26 mouse cellular contexts compared by ENCODE assay signal in the genomic region with DNA sequence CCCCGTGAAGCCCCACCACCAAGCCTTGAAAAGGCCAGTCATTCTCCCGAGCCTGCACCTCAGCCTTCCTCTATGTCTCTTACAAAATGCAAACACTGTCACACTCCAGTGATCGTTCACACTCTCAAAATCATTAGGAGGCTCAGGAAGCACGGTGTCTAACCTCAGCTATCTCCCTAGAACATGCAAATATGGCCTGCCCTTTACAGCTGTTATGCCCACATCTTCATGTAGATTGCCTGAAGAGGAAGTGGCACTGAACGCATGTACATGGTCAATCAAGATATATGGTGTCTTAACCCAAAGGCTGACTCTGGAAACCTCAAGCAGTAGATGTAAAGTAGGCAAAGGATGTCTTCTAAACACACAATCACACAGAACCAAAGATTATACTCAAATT.
A peak's percentile ranks its signal among the peaks of the same experiment; 100 is the strongest.
DNase-seq lines count a peak whose midpoint lies in the region; ATAC-seq and TF ChIP-seq lines count a peak whose summit lies in the region.
"Had no signal": no experiment of that assay in that cellular context is flagged by ENCODE, and none has a peak within 500 bp of the region (broad histone marks: within the 10 kb centered on the region; RNA-seq: fewer than 3 reads in every experiment).

No protein-coding gene starts in this region.

- peak overlapping the region; percentile 16; the same call in 1 of the 2 replicates for H3K4me2 ChIP-seq in CH12.LX (ENCODE audit: insufficient read depth, low read depth, poor library complexity, severe bottlenecking)
- H3K4me2 ChIP-seq in hindbrain, embryonic 13.5 days: no peak overlapping the region
- H3K4me2 ChIP-seq: embryonic facial prominence, embryonic 12.5 days; embryonic facial prominence, embryonic 15.5 days; heart, embryonic 13.5 days; hindbrain, embryonic 15.5 days had no signal

- H3K4me1 ChIP-seq in CH12.LX (ENCODE audit: control insufficient read depth in 1 of 2, insufficient read depth in 2 of 2): peaks cover 9 to 56% of the 10 kb centered on the region in 2 experiments
- no peaks in the 10 kb centered on the region for H3K4me1 ChIP-seq in hindbrain, embryonic 13.5 days (replicated peaks)
- H3K4me1 ChIP-seq: embryonic facial prominence, embryonic 12.5 days; embryonic facial prominence, embryonic 15.5 days; heart, embryonic 13.5 days; hindbrain, embryonic 15.5 days had no signal

- no peak for TF ChIP-seq POLR2A in CH12.LX (IDR thresholded peaks at IDR 0.05; ENCODE audit: low read depth, low read length)

- ATAC-seq in megakaryocyte progenitor cell, adult 5-6 weeks (replicated peaks; ENCODE audit: poor library complexity): peak; percentile 46
- no peak for ATAC-seq in hindbrain, embryonic 13.5 days (ENCODE audit: low FRiP score)
- ATAC-seq: activated CD4-positive, CD25-positive, alpha-beta regulatory T cell, adult 4 months; forebrain, embryonic 14.5 days; forebrain, postnatal 0 days; intestine, postnatal 0 days had no signal

- no peak overlapping the region for H3K27ac ChIP-seq in CH12.LX (ENCODE audit: insufficient read depth, low read depth)
- no peak overlapping the region for H3K27ac ChIP-seq in hindbrain, embryonic 13.5 days
- H3K27ac ChIP-seq: embryonic facial prominence, embryonic 12.5 days; embryonic facial prominence, embryonic 15.5 days; heart, embryonic 13.5 days; hindbrain, embryonic 15.5 days had no signal

- no peaks in the 10 kb centered on the region for H3K27me3 ChIP-seq in CH12.LX (replicated peaks)
- no peaks in the 10 kb centered on the region for H3K27me3 ChIP-seq in hindbrain, embryonic 13.5 days
- H3K27me3 ChIP-seq: embryonic facial prominence, embryonic 12.5 days; embryonic facial prominence, embryonic 15.5 days; heart, embryonic 13.5 days; hindbrain, embryonic 15.5 days had no signal

- no peak for TF ChIP-seq CTCF in CH12.LX (conservative IDR thresholded peaks at IDR 0.05 in 1 of 2, IDR thresholded peaks at IDR 0.05 in 1 of 2; ENCODE audit: low read depth in 2 of 2, low read length in 2 of 2)

- 83% methylated on average over 5 of the region's 5 CpGs for WGBS in hindbrain, embryonic 13.5 days

- in situ Hi-C loops in CH12.LX (cut with MboI; ENCODE audit: low pct_ligation_motif_present, low pct_unique_long_range_greater_than_20kb, low sequenced_read_pairs): loop anchor here (25.0 kb wide), 1 partner anchor 184 kb away; no protein-coding TSS in a partner anchor

- H3K36me3 ChIP-seq in CH12.LX (replicated peaks in 1 of 2; ENCODE audit: control insufficient read depth in 1 of 2, insufficient read depth in 1 of 2, low read length in 1 of 2): no peaks in the 10 kb centered on the region
- no peaks in the 10 kb centered on the region for H3K36me3 ChIP-seq in hindbrain, embryonic 13.5 days
- H3K36me3 ChIP-seq: embryonic facial prominence, embryonic 12.5 days; embryonic facial prominence, embryonic 15.5 days; G1E; hindbrain, embryonic 15.5 days had no signal

- peak; percentile 77 for TF ChIP-seq EP300 in CH12.LX (IDR thresholded peaks at IDR 0.05; ENCODE audit: low read length)

- DNase-seq in spleen, adult 18-20 months: peak; percentile 14 to 16
- no peak for DNase-seq in spleen, postnatal 14 days (ENCODE audit: low spot score in 2 of 2)
- DNase-seq in 416B (ENCODE audit: low read depth) (peak; percentile 24), CH12.LX (ENCODE audit: extremely low read depth) (peak; percentile 79)
- no peak for DNase-seq in cerebellum, postnatal 10 days
- no peak for DNase-seq in frontal cortex, postnatal 25 days (ENCODE audit: low spot score in 2 of 2)
- DNase-seq: adrenal gland, postnatal 10 days; adrenal gland, postnatal 36 days; cerebellum, adult 11 months; cerebellum, adult 2 months; cerebellum, postnatal 14 days; forebrain, postnatal 0 days; gastrocnemius, postnatal 25 days; heart, adult 18-20 months; heart, postnatal 14 days; heart, postnatal 4 days had no signal

- peak overlapping the region in 1 of 3 experiments; percentile 32 for H3K4me3 ChIP-seq in CH12.LX (replicated peaks in 1 of 3; ENCODE audit: low read depth in 2 of 3, low read length in 2 of 3, poor library complexity in 1 of 3)
- no peak overlapping the region for H3K4me3 ChIP-seq in hindbrain, embryonic 13.5 days
- H3K4me3 ChIP-seq: embryonic facial prominence, embryonic 12.5 days; embryonic facial prominence, embryonic 15.5 days; heart, embryonic 13.5 days; hindbrain, embryonic 15.5 days had no signal

- no peak for TF ChIP-seq RAD21 in CH12.LX (IDR thresholded peaks at IDR 0.05; ENCODE audit: low read depth, low read length)

- no peaks in the 10 kb centered on the region for H3K79me2 ChIP-seq in CH12.LX (replicated peaks; ENCODE audit: control insufficient read depth, extremely low read depth, insufficient read depth, poor library complexity, severe bottlenecking)

- dilution Hi-C loops in CH12.LX (cut with MboI; ENCODE audit: extremely low pct_ligation_motif_present, extremely low pct_unique_long_range_greater_than_20kb, low sequenced_read_pairs): no loop called here

- H3K9me3 ChIP-seq in CH12.LX (replicated peaks; ENCODE audit: low read length): no peaks in the 10 kb centered on the region
- H3K9me3 ChIP-seq in hindbrain, embryonic 13.5 days: no peaks in the 10 kb centered on the region
- H3K9me3 ChIP-seq: embryonic facial prominence, embryonic 12.5 days; embryonic facial prominence, embryonic 15.5 days; G1E; heart, embryonic 13.5 days; hindbrain, embryonic 15.5 days had no signal

- H3K9ac ChIP-seq in CH12.LX (ENCODE audit: insufficient read depth, low read depth): no peak overlapping the region
- H3K9ac ChIP-seq in hindbrain, embryonic 13.5 days: no peak overlapping the region
- H3K9ac ChIP-seq: embryonic facial prominence, embryonic 12.5 days; embryonic facial prominence, embryonic 15.5 days; forebrain, postnatal 0 days; heart, embryonic 13.5 days; hindbrain, embryonic 15.5 days had no signal

TF ChIP-seq in CH12.LX, 34 proteins besides CTCF, POLR2A, EP300 and RAD21:
- TF ChIP-seq ZNF384 (IDR thresholded peaks at IDR 0.05; ENCODE audit: low read depth, low read length): no peak
- no peak for TF ChIP-seq E2F4 (IDR thresholded peaks at IDR 0.05; ENCODE audit: insufficient replicate concordance, low read depth, low read length)
- peak; percentile 46 for TF ChIP-seq BHLHE40 (IDR thresholded peaks at IDR 0.05; ENCODE audit: low read depth, low read length)
- no peak; the same call in 1 of the 2 replicates for TF ChIP-seq CHD2 (IDR thresholded peaks at IDR 0.05; ENCODE audit: low read length)
- no peak for TF ChIP-seq MYC (IDR thresholded peaks at IDR 0.05; ENCODE audit: low read depth, low read length)
- no peak for TF ChIP-seq USF2 (conservative IDR thresholded peaks at IDR 0.05; ENCODE audit: low read depth, low read length)
- no peak for TF ChIP-seq MAZ (IDR thresholded peaks at IDR 0.05; ENCODE audit: low read depth, low read length)
- TF ChIP-seq IRF4 (IDR thresholded peaks at IDR 0.05; ENCODE audit: low read depth, low read length): peak; percentile 38
- TF ChIP-seq JUND (conservative IDR thresholded peaks at IDR 0.05; ENCODE audit: low read depth, low read length): 0 out of 2 replicates have a peak, but pooled peaks have one; percentile 15
- TF ChIP-seq UBTF (IDR thresholded peaks at IDR 0.05; ENCODE audit: low read depth, low read length): no peak
- no peak for TF ChIP-seq NRF1 (IDR thresholded peaks at IDR 0.05; ENCODE audit: low read depth, low read length)
- no peak for TF ChIP-seq PAX5 (IDR thresholded peaks at IDR 0.05; ENCODE audit: low read length)
- TF ChIP-seq SMC3 (IDR thresholded peaks at IDR 0.05; ENCODE audit: low read depth, low read length): no peak
- TF ChIP-seq MXI1 (IDR thresholded peaks at IDR 0.05; ENCODE audit: low read depth, low read length): no peak
- no peak for TF ChIP-seq RCOR1 (conservative IDR thresholded peaks at IDR 0.05; ENCODE audit: low read depth, low read length)
- no peak for TF ChIP-seq HCFC1 (IDR thresholded peaks at IDR 0.05; ENCODE audit: low read depth, low read length)
- no peak for TF ChIP-seq CHD1 (IDR thresholded peaks at IDR 0.05; ENCODE audit: low read depth, low read length)
- TF ChIP-seq TBP (conservative IDR thresholded peaks at IDR 0.05; ENCODE audit: low read depth, low read length): 0 out of 2 replicates have a peak, but pooled peaks have one; percentile 47
- peak; percentile 90 for TF ChIP-seq ETS1 (conservative IDR thresholded peaks at IDR 0.05; ENCODE audit: low read depth, low read length)
- TF ChIP-seq ELF1 (IDR thresholded peaks at IDR 0.05; ENCODE audit: low read depth, low read length): peak; percentile 63; the same call in 1 of the 2 replicates
- TF ChIP-seq TCF12 (IDR thresholded peaks at IDR 0.05; ENCODE audit: low read depth, low read length): peak; percentile 65
- TF ChIP-seq JUN (IDR thresholded peaks at IDR 0.05; ENCODE audit: insufficient read depth, low read depth, low read length): no peak
- no peak for TF ChIP-seq MEF2A (IDR thresholded peaks at IDR 0.05; ENCODE audit: borderline replicate concordance, low read depth, low read length)
- no peak for TF ChIP-seq NELFE (IDR thresholded peaks at IDR 0.05; ENCODE audit: low read depth, low read length)
- TF ChIP-seq POLR2AphosphoS2 (IDR thresholded peaks at IDR 0.05; ENCODE audit: low read depth, low read length): no peak
- no peak for TF ChIP-seq GABPA (IDR thresholded peaks at IDR 0.05; ENCODE audit: insufficient replicate concordance, low read depth, low read length)
- no peak for TF ChIP-seq USF1 (IDR thresholded peaks at IDR 0.05; ENCODE audit: low read depth, low read length)
- TF ChIP-seq MAFK (IDR thresholded peaks at IDR 0.05; ENCODE audit: insufficient replicate concordance, low read length): 0 out of 2 replicates have a peak, but pooled peaks have one; percentile 41
- no peak for TF ChIP-seq KAT2A (IDR thresholded peaks at IDR 0.05; ENCODE audit: insufficient replicate concordance, low read length)
- no peak for TF ChIP-seq ZC3H11A (IDR thresholded peaks at IDR 0.05; ENCODE audit: low read depth, low read length)
- no peak for TF ChIP-seq ZKSCAN1 (IDR thresholded peaks at IDR 0.05; ENCODE audit: borderline replicate concordance, low read depth, low read length)
- peak; percentile 34; the same call in 1 of the 2 replicates for TF ChIP-seq MAX (IDR thresholded peaks at IDR 0.05; ENCODE audit: low read length)
- no peak for TF ChIP-seq ZMIZ1 (IDR thresholded peaks at IDR 0.05; ENCODE audit: low read depth, low read length)
- TF ChIP-seq SIN3A (IDR thresholded peaks at IDR 0.05; ENCODE audit: low read length): no peak

Comparison
In these comparisons a context has a peak if more than half of its experiments do, and no peak if none do; other contexts are left out.
1. DNase-seq: peak in spleen, adult 18-20 months (2 of 2), 416B (single experiment) and CH12.LX (single experiment); none in spleen, postnatal 14 days (0 of 2), cerebellum, postnatal 10 days (0 of 2) and frontal cortex, postnatal 25 days (0 of 2).